Mouse (Mus musculus): Measurements from ENCODE around the gene Smim15. TPM values are rescaled to one million over a fixed set of nuclear protein-coding genes. Genes with fewer than 3 reads are reported as not detected.
A peak's percentile ranks its signal among the peaks of the same experiment; 100 is the strongest.

Smim15 gene
- total RNA-seq, 2 experiments from 2014 or later, result 27.6 to 28.5 TPM

DNA sequence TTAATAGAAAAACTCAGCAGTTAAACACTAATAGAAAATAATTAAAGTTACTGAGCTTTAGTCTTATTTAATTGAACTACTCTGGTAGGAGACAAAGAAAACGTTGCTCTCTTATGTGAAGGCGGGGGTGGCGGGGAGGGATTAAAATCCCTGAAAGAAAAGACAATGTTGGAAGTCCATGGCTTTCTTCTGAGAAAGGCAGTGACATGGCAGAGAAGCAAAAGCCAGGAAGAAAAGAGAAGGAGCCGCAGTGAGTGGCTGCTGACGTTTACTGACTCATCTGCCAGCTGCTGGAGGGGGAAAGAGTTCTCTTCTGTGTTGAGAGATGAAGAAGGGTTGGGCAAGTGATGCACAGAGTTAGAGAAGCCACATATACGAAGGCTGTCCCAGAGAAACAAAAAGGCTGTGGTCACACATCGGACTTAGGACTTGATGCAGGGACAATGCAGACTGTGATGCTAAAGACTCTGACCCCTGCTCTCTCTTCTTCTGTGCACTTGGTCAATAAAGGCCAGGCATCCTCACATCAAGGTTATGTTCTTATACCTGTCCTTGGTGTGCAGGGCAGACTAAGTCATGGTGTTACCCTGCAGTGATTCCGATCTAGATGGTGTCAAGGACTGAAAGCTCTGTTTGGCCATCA is 16.8 kb downstream of the Smim15 start:
- no peak for DNase-seq (ENCODE audit: low spot score in 2 of 2)

DNA sequence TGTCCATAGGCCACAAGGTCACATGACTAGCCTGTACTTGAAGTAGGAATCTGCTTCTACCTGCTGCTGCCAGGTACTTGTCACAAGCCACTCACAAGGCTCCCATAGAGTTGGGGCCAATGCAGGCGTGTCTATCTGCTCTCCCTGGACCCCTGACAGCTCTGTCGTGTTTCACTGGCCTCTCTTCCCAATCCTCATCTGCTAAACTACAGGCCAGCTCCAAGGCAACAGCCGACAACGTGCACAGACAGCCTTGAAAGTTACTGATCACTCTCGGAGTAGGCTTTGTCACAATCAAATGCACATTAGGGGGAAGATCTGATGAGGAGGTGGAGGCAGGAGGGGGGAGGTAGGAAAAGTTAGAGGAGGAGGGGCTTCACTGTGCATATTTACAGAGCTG is 18.7 kb downstream of the Smim15 start:
- no peak for DNase-seq (ENCODE audit: low spot score in 2 of 2)

DNA sequence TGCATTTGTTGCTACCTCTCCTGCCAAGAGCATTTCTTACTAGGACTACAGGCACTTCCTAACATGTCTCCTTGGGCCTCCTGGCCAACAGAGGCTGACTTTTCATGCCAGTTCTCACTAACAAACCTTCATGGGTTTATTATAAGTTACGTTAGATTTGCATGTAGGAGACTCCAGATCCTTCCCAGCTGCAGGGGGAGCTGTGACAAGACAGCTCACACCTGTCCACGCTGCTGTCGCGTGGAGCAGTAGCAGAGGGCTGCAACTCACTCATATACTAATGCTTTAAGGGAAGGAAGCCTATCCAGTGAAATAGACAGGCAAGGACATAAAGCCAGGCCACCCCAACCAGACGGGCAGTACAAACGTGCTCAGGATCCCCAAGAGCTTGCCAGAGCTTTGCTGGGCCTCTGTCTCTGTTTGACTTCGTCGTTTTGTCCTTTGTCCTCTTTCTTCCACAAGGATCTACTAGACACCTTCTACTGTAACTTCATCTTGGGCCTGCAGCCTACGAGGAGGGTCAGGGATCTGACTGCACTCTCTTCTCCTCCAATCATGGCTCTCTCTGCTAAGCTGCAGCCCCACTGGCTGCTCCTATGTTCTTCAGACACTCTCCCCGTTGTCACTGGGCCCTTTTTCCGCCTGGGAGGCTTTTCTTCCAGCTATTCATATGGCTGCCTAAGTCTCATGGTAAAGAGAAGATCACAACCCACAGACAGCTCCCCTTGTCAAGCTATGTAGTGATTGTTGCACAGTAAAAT is 19.3 kb downstream of the Smim15 start:
- DNase-seq (ENCODE audit: low spot score in 2 of 2), result no peak

DNA sequence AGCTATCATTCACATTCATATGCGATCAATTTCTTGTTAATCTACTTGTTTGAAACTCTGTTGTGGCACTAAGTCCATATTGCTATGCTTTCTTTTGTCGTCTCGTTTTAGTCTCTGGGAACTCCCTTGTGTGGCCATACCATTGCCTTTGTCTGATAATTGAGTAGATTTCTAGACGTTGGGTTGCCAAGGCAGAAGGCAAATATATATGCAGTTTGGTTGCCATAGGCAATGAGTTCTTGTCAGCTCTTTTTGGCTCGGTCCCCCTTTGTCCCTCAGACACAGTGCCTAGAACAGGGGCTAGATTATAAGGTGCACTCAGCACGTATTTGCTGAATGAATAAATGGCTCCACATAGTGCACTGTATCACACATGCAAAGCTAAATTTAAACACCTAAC is 20.1 kb downstream of the Smim15 start:
- no peak for DNase-seq (ENCODE audit: low spot score in 2 of 2)

DNA sequence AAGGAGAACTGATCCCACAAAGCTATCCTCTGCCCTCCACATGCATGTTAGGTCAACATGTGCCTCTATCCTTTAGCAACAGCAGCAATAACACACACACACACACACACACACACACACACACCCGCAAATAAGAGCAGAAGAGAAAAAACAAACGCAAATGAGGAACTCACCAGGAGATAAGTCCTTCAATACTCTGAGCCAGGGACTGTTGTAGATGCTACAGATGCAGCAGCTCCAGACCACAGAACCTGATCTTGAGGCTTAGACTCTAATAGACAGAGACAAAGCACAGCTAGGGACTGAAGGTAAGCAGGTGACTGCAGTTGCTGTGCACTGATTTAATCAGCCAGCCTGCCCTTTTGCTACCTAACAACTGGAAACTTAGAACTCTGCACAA is 21.8 kb downstream of the Smim15 start:
- DNase-seq (ENCODE audit: low spot score in 2 of 2), result no peak

DNA sequence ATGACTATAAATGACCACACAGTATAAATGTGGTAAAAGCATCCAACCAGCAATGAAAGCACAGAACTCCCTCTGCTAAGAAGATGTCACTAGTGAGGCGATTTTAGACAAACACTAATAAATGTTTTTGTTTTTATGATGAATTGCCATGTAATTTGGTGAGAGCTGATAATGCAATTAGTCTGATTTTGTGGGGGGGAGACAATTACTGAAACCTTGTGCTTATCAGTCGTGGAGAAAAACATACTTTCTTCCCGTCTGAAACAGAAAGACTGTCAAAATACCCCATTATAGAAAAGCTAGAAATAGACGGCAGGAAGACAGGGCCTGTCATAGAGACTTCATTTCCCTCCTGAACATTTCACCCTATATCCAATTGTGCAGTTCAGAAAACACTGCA is 24.9 kb downstream of the Smim15 start:
- no peak for DNase-seq (ENCODE audit: low spot score in 2 of 2)

DNA sequence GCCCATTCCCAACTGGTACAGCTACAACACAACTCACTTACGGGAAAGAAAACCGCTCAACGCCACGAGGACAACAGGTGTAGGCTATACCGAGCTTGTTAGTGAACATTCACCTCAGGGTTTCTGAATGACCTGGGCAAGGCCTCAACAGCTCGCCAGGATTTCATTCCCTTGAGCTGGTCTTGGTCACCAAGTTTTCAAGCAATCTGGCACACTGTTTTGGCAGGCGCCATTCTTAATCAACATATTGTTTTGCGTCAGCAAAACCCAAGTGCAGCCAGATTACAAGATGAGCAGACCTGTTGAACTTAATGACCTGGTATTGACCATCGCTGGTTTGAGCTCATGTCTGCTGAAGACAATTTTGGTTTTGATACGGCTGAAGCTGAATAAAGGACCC is 25.9 kb downstream of the Smim15 start:
- DNase-seq (ENCODE audit: low spot score in 2 of 2), result no peak

DNA sequence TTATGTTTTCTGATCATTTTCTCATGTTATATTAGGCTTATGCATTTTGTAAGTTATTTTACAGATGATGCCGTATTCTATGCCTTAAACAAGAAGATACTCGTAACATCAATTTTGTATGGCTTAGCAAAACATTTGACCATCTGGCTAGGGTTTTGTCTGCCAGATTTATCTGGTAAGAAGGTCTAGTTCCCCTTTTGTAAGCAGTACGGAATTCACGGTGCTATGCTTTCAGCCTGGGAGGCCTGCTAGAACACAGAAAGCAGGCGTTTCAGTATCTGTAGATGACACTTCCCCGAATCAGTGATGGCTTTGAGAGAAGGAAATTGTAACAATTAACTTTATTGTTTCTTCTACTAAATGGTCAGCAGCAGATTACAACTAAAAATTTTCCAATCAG is 33.2 kb downstream of the Smim15 start:
- no peak for DNase-seq (ENCODE audit: low spot score in 2 of 2)

DNA sequence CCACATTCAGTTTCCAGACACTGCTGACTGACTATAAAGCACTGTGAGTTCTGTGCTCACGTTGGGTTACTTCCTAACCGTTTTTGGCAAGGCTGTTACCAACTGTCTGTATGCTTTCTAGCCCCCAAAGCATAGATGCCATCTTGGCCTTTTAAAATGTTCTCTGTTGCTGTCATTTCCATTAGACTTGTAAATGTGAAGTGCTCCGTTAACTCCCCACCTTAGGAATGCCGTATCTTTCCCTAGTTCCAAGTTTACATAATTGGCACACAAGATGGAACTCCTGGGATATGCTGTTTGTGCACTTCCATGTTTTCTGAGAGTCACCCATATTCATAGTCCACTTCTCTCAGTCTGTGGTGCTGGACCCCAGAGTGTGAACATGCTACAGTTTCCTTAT is 33.7 kb downstream of the Smim15 start:
- no peak for DNase-seq (ENCODE audit: low spot score in 2 of 2)

DNA sequence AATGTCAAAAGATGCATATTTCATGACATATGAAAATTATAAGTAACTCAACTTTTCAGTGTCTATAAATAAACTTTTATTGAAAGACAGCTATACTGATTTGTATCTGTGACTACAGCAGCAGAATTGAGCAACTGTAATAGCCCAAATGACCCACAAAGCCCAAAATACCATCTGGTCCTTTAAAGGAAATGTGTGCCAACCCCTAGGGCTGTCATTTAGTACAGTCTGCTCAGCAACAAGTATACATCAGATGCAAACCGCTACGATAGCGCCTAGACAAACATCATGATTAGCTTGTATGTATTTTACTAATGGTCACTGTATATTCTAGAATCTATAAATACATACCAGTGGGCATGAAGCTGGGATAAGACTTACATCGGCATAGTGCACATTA is 39.8 kb downstream of the Smim15 start:
- no peak for DNase-seq (ENCODE audit: low spot score in 2 of 2)

DNA sequence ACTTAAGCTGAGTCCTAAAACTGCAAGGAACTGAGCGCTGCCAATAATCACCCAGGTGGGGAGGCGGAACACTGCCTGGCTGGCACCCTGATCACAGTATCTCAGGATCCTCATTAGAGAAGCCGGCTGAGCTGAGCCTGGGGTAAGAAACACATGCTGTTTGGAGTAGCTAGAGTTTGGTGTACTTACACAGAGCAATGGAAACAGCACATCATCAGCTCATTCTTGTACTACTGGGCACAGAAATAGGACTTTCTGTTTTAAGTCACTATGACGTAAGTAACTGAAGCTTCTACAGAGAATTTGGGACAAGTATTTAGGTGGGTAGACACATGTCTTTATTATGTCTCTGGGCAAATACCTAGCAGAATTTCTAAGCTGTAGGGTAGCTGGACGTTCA is 41.8 kb downstream of the Smim15 start:
- no peak for DNase-seq (ENCODE audit: low spot score in 2 of 2)

DNA sequence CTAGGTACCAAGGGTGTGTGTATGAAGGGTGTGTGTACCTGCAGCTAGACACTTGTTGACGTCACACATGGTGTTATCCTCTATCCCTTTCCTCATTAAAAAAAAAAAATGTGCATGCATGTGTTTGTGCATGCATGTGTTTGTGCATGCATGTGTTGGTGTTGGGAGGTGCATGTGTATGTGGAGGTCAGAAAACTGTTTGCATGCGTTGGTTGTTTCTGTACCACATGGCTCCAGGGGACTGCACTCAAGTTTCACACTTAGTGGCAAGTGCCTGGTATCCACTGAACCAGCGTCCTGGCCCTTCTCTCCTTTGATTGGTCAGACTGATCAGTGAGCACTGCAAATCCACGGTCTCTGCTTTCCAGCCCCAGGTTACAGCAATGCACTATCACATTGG is 42.5 kb downstream of the Smim15 start:
- DNase-seq (ENCODE audit: low spot score in 2 of 2), result no peak

DNA sequence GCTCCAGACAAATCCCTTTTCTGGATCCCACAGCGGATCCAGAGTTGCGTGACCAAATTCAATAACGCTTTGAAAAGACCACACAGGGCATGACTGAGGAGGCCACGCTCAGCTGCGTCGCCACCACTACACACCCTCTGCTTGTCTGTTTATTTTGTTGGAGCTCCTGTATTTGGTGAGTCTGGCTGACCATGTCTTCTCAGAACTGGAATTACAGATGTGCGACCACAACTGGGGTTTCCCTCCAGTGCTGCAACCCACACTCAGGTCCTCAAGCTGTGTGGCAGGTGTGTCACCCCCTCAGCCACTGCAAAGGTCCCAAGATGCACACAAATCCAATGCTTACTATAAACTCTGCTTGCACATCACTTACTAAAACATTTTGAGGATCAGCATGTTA is 48.0 kb downstream of the Smim15 start:
- no peak for DNase-seq (ENCODE audit: low spot score in 2 of 2)

DNA sequence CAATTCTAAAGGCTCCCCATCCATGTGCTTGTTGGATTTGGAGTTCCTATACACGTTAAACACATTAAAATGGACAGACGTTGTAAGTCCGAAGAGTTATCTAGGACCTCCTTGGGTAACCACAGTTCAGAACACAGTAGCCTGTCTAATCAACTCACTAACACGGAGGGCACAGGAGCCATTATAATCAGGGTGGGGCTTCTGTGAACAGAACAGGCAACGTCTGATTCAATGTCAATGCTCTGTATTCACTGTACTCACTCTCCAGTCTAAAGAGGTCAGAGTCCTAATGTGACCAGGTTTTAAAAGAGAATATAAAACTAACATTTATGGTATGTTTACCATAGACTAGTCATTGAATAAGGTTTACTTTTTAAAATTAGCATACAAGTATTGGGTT is 50.4 kb downstream of the Smim15 start:
- no peak for DNase-seq (ENCODE audit: low spot score in 2 of 2)

DNA sequence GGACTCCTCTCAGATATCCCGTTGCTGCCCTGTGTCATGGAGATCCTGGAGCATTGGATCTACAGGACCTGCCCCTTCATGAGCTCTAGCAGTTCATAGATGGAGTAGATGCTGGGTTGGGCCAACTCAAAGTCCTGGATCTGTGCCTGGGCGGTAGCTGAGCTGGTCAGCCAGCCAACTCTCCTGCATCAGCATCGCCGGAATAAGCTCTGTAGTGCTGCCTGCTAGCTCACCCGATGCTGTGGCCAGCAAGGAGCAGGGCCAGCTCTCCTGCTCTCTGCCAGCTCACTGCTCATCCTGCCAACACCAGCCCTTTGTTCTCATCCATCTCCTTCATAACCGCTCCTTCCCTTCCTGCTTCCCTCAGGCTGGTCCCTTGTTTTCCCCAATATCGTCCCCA is 51.4 kb downstream of the Smim15 start:
- peak; percentile 21 to 23 for DNase-seq (ENCODE audit: low spot score in 2 of 2)

DNA sequence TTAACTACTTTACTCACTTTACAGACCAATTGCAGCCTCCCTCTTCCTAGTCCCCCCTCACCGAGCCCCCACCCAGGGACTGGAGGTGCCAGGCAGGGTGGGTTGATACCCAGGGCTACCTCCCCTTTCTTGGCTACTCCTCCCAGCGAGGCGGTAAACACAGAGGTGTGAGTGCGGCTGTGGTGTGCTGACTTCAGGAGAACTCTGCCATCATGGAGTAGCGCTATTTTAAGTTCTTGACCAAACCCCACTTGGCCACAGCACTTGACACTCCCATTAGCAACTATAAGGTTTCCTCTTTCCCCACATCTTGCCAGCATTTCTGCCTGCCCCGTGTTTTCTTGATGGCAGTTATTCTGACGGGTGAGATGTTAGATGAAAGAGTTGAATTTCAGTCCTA is 52.2 kb downstream of the Smim15 start:
- no peak for DNase-seq (ENCODE audit: low spot score in 2 of 2)

Other genes with a start within 250 kb of the Smim15 start
- 10 to 100 TPM; 16.5 to 17.4 TPM for gene Ndufaf2, start 114.2 kb downstream of the Smim15 start, total RNA-seq (2021)
- gene Ercc8, start 114.3 kb downstream of the Smim15 start, total RNA-seq (2021), result 10 to 100 TPM; 13.5 to 13.7 TPM
- 1 to 10 TPM; 1.4 to 1.8 TPM for gene Elovl7, start 170.0 kb downstream of the Smim15 start, total RNA-seq (2021)

Measured in gastrocnemius, postnatal 4 days (tissue).